Mouse (Mus musculus): ENCODE results near the gene Mrap.

Gene Mrap

GRCm38 (mm10) chr16:90738092-90738956 lies at the start of gene Mrap:
Mrap (plus strand) TSS chr16:90738207.
- peak in 1 of 2 experiments; percentile 36 for DNase-seq (ENCODE audit: low spot score in 2 of 2)

GRCm38 (mm10) chr16:90692704-90693385 lies 45.2 kb upstream of the Mrap start:
- no peak for DNase-seq (ENCODE audit: low spot score in 2 of 2)

DNA sequence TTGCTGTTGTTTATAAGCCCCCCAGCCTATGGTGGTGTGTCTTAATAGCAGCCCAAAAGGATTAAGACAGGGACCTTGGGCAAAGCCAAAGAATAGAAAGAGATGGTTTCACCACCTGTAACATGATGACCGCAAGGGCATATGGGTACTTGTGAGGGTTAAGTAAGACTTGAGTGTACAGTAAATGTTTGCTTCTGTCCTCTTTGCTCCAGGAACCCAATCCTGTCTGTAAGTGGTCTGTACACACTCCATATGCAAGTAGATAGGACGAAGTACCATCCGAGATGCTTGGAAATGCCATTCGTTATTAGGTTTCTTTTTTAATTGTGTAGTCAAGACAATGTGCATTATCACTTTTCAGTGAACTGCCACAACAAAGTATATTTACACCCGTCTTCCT lies 44.4 kb upstream of the Mrap start:
- no peak for DNase-seq (ENCODE audit: low spot score in 2 of 2)

DNA sequence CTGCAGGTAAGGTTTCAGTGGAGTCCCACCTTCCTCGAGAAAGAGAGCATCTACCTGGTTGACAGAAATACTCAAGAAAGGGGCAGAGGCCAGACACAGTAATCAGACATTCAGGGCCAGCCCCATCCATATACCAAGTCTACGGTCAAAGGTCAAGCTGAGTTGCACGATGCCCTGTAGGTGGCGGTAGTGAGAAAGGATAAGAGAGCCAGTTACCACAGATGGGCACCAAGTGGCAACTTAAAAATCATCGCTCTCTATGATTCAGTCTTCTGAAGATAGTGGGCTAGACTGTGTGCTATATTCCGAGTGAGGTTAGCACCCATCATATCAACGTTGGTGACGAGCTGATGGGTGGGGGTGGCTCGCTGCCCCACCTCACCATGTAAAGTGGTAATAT lies 43.3 kb upstream of the Mrap start:
- DNase-seq (ENCODE audit: low spot score in 2 of 2) = no peak

DNA sequence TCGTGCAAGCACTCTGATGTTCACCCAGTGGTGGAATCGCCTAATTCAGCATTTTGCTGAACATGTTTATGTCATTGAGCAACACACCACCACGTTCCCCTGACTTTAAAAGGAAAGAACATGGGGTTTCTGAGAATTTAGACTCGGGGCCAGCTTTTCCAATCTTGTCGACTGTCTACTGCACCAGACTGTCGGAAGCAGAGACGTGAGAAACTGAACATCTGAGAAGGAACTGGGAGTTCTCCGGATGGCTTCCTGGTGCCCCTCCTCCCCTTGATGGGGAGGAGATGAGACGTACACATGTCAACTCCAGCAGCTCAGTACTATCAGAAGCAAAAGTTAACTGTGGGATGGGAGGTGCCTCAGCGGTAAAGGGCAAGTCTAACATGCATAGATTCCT lies 42.9 kb upstream of the Mrap start:
- no peak for DNase-seq (ENCODE audit: low spot score in 2 of 2)

DNA sequence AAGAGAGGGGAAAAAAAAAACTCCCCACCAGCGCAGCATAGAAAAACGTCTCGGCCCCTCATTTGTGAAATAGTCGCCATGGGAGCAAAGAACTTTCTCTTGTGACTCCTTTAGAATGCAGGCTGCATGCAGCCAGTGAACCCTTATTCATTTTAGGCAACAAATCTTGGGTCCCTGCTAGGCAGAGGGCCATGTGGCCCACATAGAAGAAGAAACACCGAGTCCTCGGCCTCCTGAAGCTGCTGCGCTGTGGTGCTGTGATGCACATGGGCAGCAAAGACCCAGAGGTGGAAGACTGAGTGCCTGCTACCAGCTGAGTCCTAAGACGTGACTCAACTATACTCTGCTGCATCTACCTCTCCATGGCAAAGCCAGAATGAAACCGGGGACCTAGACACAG lies 41.7 kb upstream of the Mrap start:
- DNase-seq (ENCODE audit: low spot score in 2 of 2) = no peak

DNA sequence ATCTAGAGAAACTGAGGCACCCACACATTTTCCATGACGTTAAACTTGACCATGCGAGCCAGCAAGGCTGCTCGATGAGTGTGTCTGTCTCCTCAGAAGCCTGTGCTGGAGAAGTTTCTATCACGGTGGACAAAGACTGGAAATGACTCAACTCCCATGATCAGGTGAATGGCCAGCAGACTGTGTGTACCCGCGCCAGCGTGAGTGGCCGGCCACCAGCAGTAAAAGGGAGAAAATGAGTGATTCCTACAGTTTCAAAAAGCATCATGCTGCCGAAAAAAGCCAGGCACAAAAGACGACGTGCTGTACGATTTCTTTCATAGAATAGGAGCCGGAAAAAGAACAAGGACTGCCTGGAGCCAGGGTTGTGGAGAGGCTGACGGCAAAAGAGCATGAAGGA lies 38.6 kb upstream of the Mrap start:
- DNase-seq (ENCODE audit: low spot score in 2 of 2) = no peak

DNA sequence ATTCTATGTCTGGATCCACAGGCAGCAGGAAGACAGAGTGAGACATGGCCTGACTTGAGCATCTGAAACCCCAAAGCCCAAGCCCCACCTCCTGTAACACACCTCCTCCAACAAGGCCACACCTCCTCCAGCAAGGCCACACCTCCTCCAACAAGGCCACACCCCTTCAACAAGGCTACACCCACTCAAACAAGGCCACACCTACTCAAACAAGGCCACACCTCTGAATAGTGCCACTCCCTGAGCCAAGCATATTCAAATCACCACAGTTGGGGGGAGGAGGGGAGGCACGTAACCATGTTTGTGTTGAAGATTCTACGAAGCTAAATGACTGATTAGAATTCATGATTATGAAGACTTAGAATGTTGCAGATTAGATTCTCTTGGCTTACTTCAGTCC lies 36.5 kb upstream of the Mrap start:
- DNase-seq (ENCODE audit: low spot score in 2 of 2) = no peak

DNA sequence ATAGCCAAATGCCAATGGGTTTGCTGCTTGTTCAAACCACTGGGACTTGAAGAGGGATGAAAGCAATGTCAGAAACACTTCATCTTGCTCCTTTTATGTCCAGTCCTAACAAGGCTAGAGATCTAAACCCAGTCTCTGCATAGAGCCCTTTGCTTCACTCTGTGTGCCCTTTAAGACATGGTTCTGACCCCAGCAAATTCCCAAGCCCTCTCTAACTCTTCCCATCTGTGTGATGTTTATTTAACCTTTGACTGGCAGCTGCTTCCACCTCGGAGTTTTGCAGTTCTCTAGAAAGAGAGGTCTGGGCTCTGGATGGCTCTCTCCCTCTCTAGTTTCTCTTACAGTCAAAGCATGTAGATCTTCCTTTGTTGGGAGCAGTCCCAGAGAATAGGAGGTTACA lies 34.4 kb upstream of the Mrap start:
- no peak for DNase-seq (ENCODE audit: low spot score in 2 of 2)

DNA sequence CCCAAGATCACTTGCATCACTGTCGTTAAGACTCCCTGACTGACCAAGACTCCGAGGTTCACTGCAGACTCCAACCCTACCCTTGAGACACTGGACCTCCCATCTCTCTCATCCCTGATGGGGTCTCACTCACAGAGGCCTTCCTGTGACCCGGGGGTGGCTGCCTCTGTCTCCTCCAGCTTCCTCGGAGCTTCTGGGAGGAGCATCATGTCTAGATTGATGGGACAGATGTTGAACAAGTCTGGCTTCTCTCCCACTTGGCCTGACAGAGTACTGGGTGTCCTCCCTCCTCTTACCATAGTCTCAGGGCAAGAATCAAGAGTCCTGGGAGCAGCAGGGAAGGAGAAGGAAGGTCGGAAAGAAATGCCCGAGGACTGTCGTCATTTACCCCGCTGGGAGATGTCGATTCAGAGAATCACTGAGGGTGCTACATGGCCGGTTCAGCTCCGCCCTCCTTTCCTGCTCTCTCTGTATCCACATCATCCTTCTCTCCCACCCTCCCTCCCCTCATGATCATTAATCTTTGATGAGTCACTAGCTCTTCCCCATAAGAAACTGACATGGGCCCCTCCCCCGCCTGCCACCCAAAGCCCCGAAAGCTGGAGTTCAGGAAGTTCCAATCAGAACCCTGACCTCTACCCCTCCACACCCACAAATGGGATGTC lies 33.7 kb upstream of the Mrap start:
- no peak for DNase-seq (ENCODE audit: low spot score in 2 of 2)

DNA sequence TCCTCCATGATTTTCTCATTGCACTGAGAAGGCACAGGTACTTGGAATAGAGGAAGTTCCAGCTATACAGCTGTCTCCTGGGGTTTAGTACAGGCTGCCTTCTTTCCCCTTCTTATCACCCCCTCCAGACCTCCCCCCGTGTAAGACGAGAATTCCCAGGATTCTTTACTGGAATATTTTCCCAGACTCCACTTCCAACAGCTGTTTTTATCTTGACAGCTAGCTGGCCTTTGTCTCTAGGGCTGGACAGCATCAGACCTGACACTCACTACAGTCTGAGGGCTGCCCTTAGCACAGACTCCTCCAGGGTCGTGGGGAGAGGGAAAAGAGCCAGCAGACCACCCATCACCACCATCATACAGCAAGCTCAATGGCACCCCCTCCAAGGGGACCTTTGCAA lies 31.7 kb upstream of the Mrap start:
- no peak for DNase-seq (ENCODE audit: low spot score in 2 of 2)

- DNase-seq (ENCODE audit: low spot score in 2 of 2) = peak in 1 of 2 experiments; percentile 33
Measured at GRCm38 (mm10) chr16:90709711-90710289, 28.2 kb upstream of the Mrap start.

- no peak for DNase-seq (ENCODE audit: low spot score in 2 of 2)
Measured at GRCm38 (mm10) chr16:90710313-90710712, 27.7 kb upstream of the Mrap start.

DNA sequence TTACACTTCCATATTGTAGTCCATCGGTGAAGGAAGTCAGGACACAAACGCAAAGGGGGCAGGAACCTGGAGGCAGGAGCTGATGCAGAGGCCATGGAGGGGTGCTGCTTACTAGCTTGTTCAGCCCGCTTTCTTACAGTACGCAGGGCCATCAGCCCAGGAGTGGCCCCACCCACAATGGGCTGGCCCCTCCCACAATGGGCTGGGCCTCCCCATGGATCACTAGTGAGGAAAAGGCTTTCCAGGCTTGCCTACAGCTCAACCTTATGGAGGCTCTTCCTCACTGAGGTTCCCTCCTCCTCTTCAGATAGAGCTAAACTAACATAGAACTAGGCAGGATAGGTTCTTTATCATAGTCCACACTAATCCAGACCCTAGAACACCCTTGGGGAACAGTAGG lies 14.0 kb upstream of the Mrap start:
- DNase-seq (ENCODE audit: low spot score in 2 of 2) = no peak

DNA sequence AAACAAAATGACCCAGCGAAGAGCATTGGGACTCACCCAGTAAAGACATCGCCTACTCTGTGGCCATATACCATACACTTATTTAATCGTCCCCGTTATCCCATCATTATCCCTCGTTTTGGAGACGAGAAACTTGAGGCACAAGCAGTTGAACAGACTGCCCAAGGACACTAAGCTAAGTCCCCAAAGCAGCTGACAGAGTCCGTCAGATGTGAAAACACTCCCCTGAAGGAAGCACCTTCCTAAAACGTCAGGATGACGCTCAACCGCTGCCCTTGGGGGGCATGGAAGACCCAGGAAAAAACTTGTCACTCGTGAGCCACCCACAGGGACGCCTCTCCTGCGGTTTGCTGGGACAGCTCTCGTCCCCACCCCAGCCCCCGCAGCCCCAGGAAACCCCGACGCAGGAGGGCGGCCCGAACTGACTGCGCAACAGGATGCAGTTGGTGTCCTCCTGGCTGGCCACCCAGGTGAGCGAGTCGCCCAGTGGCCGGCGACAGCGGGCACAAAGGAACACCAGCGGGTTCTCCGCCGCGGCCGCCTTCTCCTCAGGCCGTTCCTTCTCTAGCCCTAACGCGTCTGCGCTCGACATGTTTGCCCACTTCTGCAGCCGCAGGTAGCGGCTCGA lies 11.3 kb upstream of the Mrap start:
- no peak for DNase-seq (ENCODE audit: low spot score in 2 of 2)

DNA sequence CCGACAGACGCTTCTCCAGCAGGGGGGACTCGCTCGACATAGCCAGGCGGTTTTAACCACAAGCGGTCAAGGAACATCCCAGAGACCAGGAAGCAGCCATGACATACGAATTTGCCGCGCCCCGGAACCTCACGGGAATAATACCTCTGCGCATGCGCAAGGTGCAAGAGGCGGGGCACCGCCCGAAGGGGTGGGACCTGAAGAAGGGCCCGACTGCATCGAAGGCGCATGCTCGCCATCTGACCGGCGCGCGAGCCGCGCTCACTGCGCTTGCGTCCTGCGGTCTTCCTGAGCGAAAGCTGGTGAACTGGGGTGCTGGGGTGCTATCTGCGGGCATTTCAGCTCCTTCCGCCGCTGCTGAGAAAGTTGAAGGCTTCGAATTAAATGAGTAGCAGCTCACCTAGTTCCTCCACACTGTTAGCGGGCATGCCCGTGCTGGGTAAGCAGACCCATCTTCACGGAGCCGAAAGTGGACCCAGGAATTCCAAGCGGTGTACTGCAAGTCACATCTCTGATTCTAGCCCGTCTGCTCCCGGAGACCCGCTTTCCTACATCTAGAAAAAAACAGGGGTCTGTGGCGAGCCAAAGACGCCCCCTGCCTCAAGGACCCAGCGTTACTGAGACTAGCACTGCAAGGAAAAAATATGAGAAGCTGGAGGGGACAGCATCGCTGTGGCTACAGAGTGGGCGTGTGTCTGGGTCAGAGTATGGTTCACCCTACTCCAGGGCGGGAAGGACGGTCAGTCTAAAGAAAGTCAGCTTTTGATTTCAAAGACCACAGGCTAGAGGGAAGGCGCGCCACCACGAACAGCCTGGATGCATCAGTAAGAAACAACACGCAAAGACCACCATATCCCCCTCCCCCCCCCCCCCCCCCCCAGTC lies 10.5 kb upstream of the Mrap start, which contains the start of gene Mis18a:
Gene Mis18a, minus strand, starts transcription at position 172 of the 883 bp plus-strand sequence.
- peak; percentile 93 to 96 for DNase-seq (ENCODE audit: low spot score in 2 of 2)

GRCm38 (mm10) chr16:90735611-90736010 lies 2.4 kb upstream of the Mrap start:
- no peak for DNase-seq (ENCODE audit: low spot score in 2 of 2)

DNA sequence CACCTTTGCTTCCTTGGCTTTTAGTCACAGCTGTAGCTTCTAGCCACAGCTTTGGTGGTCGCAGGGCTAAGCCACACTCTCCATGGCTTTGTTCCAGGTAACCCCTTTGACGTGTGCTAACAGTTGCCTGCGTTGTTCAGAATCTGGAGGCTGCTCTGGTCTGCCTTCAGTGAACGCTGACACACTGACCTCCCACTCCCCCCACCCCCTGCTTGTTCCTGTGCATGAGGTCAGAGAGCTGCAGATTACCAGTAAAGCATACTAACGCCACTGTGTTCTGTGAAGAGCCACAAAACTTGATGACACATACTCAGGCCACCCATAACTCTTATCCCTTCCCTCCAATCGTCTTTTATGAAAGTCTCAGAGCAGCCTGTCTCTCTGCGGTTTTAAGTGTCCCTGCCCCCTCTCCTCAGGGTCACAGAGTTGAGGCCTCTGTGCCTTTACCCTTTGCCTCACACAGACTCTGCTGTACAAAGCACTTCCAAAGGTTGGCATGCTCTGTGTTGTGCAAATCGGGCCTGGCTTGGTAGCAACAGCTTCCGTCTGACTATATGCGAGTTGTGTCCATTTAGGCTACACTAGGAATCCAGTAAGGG lies 1.2 kb upstream of the Mrap start:
- DNase-seq (ENCODE audit: low spot score in 2 of 2) = no peak

- DNase-seq (ENCODE audit: low spot score in 2 of 2) = no peak
Measured at GRCm38 (mm10) chr16:90747143-90747542, 9.1 kb downstream of the Mrap start.

DNA sequence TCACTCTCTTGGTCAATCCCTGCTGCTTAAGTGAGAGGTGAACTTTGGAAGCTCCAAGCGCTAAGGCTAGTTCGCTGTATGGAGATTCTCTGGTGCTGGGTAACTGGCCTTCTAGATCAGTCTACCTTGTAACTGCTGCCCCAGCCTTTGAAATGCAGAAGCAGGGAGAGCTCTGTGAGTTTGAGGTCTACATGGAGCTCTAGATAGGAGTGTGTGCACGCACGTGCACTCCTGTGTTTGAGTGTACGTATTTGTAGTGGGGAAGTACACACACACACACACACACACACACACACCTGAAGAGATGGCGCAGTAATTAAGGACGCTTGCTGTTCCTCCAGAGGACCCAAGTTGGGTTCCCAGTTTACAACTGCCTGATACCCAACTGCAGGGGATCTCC lies 10.2 kb downstream of the Mrap start:
- no peak for DNase-seq (ENCODE audit: low spot score in 2 of 2)
